Mouse (Mus musculus) heart, postnatal 0 days (tissue): ENCODE measurements around the gene Cptp.

Experiments
- CTCF ChIP-seq: IDR thresholded peaks from 2 replicates; pipeline ENCODE4 v1.5.1; 2016; ENCODE audit warnings: antibody characterized with exemption, control low read depth, low read depth
- EP300 ChIP-seq: IDR thresholded peaks from 2 replicates; pipeline ENCODE4 v1.6.1; 2016; ENCODE audit warnings: antibody characterized with exemption, low read depth

- TF ChIP-seq CTCF: no peak
- TF ChIP-seq EP300: no peak
Measured at GRCm38 (mm10) chr4:155904318-155905102, 35.3 kb upstream of the Cptp start.
